Mouse (Mus musculus): ENCODE measurements around the gene Nrbf2. TPM values are rescaled to one million over a fixed set of nuclear protein-coding genes. Genes with fewer than 3 reads are reported as not detected.

Gene Nrbf2
- 47.3 and 48.1 TPM in 2 replicates for polyA plus RNA-seq (2014; fragmentation: Nextera tagmentation; extraction: Ambion mirVana)

DNA sequence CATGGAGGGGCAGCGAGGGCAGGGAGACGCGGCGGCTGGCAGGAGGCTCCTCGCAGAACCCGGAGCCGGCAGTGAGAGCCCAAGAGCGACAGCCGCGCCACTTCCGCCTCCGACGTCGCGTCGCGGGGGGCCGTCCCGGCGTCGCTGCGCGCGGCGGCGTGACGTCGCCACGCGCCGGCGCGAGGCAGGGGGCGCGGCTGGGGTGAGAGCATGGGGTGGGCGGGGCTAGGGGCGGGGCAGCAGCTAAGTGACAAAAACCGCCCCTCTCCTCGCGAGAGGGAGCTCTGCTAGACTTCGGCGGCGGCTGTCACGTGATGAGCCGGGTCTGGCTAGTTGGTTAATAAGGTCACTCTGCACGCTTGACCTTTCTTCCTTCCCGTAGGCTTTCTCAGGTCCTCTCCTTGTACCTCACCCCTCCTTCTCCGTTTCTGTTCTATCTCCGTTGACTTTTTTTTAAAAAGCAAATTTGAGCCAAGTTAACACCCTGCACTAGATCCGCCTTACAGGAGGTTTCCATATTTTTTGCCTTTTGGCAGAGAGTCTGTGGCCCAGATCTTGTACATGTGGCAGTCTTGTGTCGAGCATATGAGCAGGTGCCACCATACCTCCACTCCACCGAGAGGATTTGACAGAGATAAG is at the start of gene Nrbf2:
TSS of gene Nrbf2 (minus strand) at position 130 of the 639 bp plus-strand sequence.
- 7% methylated on average over 19 of the region's 52 CpGs for WGBS
- Histone ChIP-seq H3K4me3 (ENCODE audit: low read depth, low read length) (peak within 1 kb of the TSS; percentile 92), H3K9ac (replicated peaks; ENCODE audit: low read length) (peak within 1 kb of the TSS; percentile 88), H3K36me3 (replicated peaks; ENCODE audit: control insufficient read depth, insufficient read depth, low read depth, low read length) (no peaks in the 10 kb centered on the region), H3K27ac (replicated peaks; ENCODE audit: low read depth, low read length) (0 out of 2 replicates have a peak within 1 kb of the TSS, but pooled peaks have one; percentile 35), H3K9me3 (replicated peaks; ENCODE audit: control insufficient read depth, low read length) (no peaks in the 10 kb centered on the region), H3K4me2 (ENCODE audit: low read depth, low read length) (peak within 1 kb of the TSS; percentile 85), H3K27me3 (ENCODE audit: control insufficient read depth, insufficient read depth, low read length) (no peaks in the 10 kb centered on the region), H3K4me1 (ENCODE audit: control insufficient read depth, insufficient read depth, low read length) (no peaks in the 10 kb centered on the region)
- ATAC-seq (replicated peaks; ENCODE audit: insufficient number of reproducible peaks, low FRiP score, low TSS enrichment, low read depth) (peak; percentile 79), DNase-seq (ENCODE audit: low spot score) (peak; percentile 95)

DNA sequence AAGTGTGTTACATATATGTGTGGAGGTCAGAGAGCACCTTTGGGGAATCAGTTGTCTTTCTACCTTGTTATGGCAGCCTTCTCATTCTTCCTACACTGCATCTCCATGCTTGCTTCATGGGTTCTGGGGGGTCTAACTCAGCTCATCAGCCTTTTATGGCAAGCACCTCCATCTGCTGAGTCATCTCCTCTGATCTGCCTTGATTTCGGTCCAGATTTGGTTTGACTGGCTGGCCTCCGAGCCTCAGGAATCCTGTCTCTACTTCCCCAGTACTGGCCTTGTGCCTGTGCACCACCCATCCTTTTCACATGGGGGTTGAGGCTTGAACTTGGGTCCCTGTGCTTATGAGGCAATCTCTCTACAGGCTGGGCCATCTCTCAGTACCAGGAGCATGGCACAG is 45.5 kb upstream of the Nrbf2 start:
- Histone ChIP-seq H3K27me3 (ENCODE audit: control insufficient read depth, insufficient read depth, low read length) (no peaks in the 10 kb centered on the region), H3K27ac (replicated peaks; ENCODE audit: low read depth, low read length) (no peak overlapping the region), H3K9ac (replicated peaks; ENCODE audit: low read length) (no peak overlapping the region), H3K4me2 (ENCODE audit: low read depth, low read length) (no peak overlapping the region), H3K9me3 (replicated peaks; ENCODE audit: control insufficient read depth, low read length) (no peaks in the 10 kb centered on the region), H3K36me3 (replicated peaks; ENCODE audit: control insufficient read depth, insufficient read depth, low read depth, low read length) (no peaks in the 10 kb centered on the region), H3K4me1 (ENCODE audit: control insufficient read depth, insufficient read depth, low read length) (no peaks in the 10 kb centered on the region), H3K4me3 (ENCODE audit: low read depth, low read length) (no peak overlapping the region)
- DNase-seq (ENCODE audit: low spot score) (no peak), ATAC-seq (replicated peaks; ENCODE audit: insufficient number of reproducible peaks, low FRiP score, low TSS enrichment, low read depth) (no peak)
- WGBS = 80% methylated on average over 2 of the region's 2 CpGs

DNA sequence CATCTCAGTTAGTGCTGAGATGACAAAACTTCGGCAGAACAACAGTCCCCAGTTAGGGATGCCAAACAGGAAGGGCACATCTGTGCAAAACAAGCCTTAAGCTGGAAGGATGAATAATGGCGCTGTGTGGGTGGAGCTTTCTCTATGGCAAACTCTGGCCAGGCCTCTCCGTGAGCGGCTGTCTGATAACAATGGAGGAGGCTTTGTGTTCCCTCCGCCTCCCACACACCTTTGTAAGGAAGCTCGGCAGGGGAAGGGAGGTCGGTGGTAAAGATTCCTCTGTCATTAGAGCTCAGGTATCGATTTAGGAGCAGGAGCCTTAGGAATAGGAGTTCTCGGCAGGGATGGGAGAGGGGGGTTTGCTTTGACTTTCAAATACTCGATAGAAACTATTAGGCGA is 44.6 kb upstream of the Nrbf2 start:
- H3K27ac ChIP-seq (replicated peaks; ENCODE audit: low read depth, low read length) = no peak overlapping the region
- no peak overlapping the region for H3K9ac ChIP-seq (replicated peaks; ENCODE audit: low read length)
- H3K4me2 ChIP-seq (ENCODE audit: low read depth, low read length) = no peak overlapping the region
- DNase-seq (ENCODE audit: low spot score) (no peak), ATAC-seq (replicated peaks; ENCODE audit: insufficient number of reproducible peaks, low FRiP score, low TSS enrichment, low read depth) (no peak)
- no peaks in the 10 kb centered on the region for H3K36me3 ChIP-seq (replicated peaks; ENCODE audit: control insufficient read depth, insufficient read depth, low read depth, low read length)
- 42% methylated on average over 11 of the region's 11 CpGs for WGBS
- no peak overlapping the region for H3K4me3 ChIP-seq (ENCODE audit: low read depth, low read length)
- H3K9me3 ChIP-seq (replicated peaks; ENCODE audit: control insufficient read depth, low read length) = no peaks in the 10 kb centered on the region
- no peaks in the 10 kb centered on the region for H3K27me3 ChIP-seq (ENCODE audit: control insufficient read depth, insufficient read depth, low read length)
- H3K4me1 ChIP-seq (ENCODE audit: control insufficient read depth, insufficient read depth, low read length) = no peaks in the 10 kb centered on the region

DNA sequence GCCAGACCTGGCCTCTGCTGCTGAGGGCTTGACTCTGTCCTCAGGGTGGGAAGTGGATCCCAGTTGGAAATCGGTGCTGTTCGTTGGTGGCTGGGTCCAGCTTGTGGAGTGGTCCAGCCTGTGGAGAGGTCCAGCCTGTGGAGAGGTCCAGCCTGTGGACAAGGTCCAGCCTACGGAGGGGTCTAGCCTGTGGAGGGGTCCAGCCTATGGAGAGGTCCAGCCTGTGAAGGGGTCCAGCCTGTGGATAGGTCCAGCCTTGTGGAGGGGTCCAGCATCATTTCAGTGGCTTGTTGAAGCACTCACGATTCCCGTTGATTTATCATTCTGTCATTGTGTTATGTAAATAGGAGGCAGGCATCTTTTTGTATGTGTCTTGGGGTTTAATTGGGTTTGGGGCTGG is 43.1 kb upstream of the Nrbf2 start:
- ATAC-seq (replicated peaks; ENCODE audit: insufficient number of reproducible peaks, low FRiP score, low TSS enrichment, low read depth) (no peak), DNase-seq (ENCODE audit: low spot score) (no peak)
- H3K27ac ChIP-seq (replicated peaks; ENCODE audit: low read depth, low read length) = no peak overlapping the region
- no peaks in the 10 kb centered on the region for H3K27me3 ChIP-seq (ENCODE audit: control insufficient read depth, insufficient read depth, low read length)
- WGBS = 87% methylated on average over 5 of the region's 5 CpGs
- no peak overlapping the region for H3K4me2 ChIP-seq (ENCODE audit: low read depth, low read length)
- no peaks in the 10 kb centered on the region for H3K9me3 ChIP-seq (replicated peaks; ENCODE audit: control insufficient read depth, low read length)
- no peak overlapping the region for H3K4me3 ChIP-seq (ENCODE audit: low read depth, low read length)
- H3K9ac ChIP-seq (replicated peaks; ENCODE audit: low read length) = no peak overlapping the region
- H3K36me3 ChIP-seq (replicated peaks; ENCODE audit: control insufficient read depth, insufficient read depth, low read depth, low read length) = no peaks in the 10 kb centered on the region
- no peaks in the 10 kb centered on the region for H3K4me1 ChIP-seq (ENCODE audit: control insufficient read depth, insufficient read depth, low read length)

DNA sequence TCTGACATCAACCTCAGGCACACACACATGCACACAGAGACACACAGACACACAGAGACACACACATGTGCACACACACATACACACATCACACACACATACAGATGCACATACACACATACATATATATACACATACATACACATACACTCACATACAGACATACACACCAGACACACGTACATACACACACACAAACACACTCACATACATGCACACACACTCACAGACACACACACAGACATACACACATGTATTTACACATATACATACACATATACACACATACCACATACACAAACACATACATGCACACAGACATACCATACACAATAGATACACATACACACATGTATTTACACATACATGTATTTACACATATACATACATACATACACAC is 38.9 kb upstream of the Nrbf2 start:
- Histone ChIP-seq H3K4me2 (ENCODE audit: low read depth, low read length) (no peak overlapping the region), H3K27ac (replicated peaks; ENCODE audit: low read depth, low read length) (no peak overlapping the region), H3K9me3 (replicated peaks; ENCODE audit: control insufficient read depth, low read length) (no peaks in the 10 kb centered on the region), H3K9ac (replicated peaks; ENCODE audit: low read length) (no peak overlapping the region), H3K27me3 (ENCODE audit: control insufficient read depth, insufficient read depth, low read length) (peaks cover 7% of the 10 kb centered on the region), H3K4me1 (ENCODE audit: control insufficient read depth, insufficient read depth, low read length) (no peaks in the 10 kb centered on the region), H3K4me3 (ENCODE audit: low read depth, low read length) (no peak overlapping the region), H3K36me3 (replicated peaks; ENCODE audit: control insufficient read depth, insufficient read depth, low read depth, low read length) (no peaks in the 10 kb centered on the region)
- no peak for ATAC-seq (replicated peaks; ENCODE audit: insufficient number of reproducible peaks, low FRiP score, low TSS enrichment, low read depth)
- WGBS = 72% methylated on average over 1 of the region's 1 CpGs
- DNase-seq (ENCODE audit: low spot score) = no peak

DNA sequence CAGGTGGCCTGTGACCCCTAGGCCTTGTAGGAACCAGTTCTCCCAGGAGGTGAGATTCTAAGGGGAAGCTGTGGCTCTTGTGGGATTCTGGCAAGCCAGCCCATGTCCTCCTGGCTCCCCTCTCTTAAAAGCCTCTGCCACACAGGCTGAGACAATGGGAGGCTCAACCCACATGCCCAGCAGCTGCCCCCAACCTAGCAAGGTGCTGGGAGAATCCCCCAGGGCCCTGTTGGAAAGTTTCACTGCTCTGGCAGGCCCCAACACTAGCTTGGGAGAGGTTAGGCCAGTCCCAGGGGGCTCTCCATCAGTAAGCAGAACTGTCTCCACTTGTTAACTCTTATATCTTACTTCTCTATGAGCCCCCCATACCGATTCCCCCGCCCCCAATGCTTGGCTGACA is 36.3 kb upstream of the Nrbf2 start:
- Histone ChIP-seq H3K9me3 (replicated peaks; ENCODE audit: control insufficient read depth, low read length) (no peaks in the 10 kb centered on the region), H3K27ac (replicated peaks; ENCODE audit: low read depth, low read length) (no peak overlapping the region), H3K4me3 (ENCODE audit: low read depth, low read length) (no peak overlapping the region), H3K9ac (replicated peaks; ENCODE audit: low read length) (no peak overlapping the region), H3K27me3 (ENCODE audit: control insufficient read depth, insufficient read depth, low read length) (peaks cover 8% of the 10 kb centered on the region), H3K36me3 (replicated peaks; ENCODE audit: control insufficient read depth, insufficient read depth, low read depth, low read length) (no peaks in the 10 kb centered on the region), H3K4me1 (ENCODE audit: control insufficient read depth, insufficient read depth, low read length) (no peaks in the 10 kb centered on the region), H3K4me2 (ENCODE audit: low read depth, low read length) (no peak overlapping the region)
- 77% methylated on average over 2 of the region's 2 CpGs for WGBS
- no peak for ATAC-seq (replicated peaks; ENCODE audit: insufficient number of reproducible peaks, low FRiP score, low TSS enrichment, low read depth)
- DNase-seq (ENCODE audit: low spot score) = no peak

DNA sequence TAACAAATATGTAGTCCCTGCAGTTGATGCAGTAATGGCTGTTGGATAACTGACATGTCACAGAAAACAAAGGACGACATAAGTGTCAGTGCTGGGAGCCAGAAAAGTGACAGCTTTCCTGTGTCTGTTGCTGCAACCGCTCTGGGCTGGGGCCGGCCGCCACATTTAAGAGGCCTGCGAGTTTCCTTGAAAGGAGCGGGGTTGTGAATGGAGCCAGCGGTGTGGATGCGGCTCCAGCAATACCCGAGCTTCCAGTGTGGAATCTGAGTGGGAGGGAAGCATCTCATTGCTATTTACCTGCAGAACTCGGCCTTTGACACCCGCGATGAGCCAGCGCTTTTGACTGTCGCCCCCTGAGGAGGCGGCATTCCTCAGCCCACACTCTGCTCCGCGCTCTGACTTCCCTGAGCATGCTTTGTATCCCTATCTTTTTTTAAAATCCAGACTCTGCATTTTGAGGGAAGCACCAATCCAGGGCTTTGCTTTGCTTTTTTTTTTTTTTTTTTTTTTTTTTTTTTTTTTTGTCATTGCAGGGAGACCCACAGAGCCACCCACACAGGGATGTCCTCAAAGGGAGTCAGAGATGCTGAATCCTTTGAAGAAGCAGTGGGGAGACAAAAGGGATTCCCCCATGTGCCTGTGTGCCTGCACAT is 35.2 kb upstream of the Nrbf2 start:
- H3K27ac ChIP-seq (replicated peaks; ENCODE audit: low read depth, low read length) = no peak overlapping the region
- H3K27me3 ChIP-seq (ENCODE audit: control insufficient read depth, insufficient read depth, low read length) = peaks cover 8% of the 10 kb centered on the region
- H3K4me2 ChIP-seq (ENCODE audit: low read depth, low read length) = 0 out of 2 replicates have a peak overlapping the region, but pooled peaks have one; percentile 10
- H3K4me1 ChIP-seq (ENCODE audit: control insufficient read depth, insufficient read depth, low read length) = no peaks in the 10 kb centered on the region
- ATAC-seq (replicated peaks; ENCODE audit: insufficient number of reproducible peaks, low FRiP score, low TSS enrichment, low read depth) = no peak
- no peak for DNase-seq (ENCODE audit: low spot score)
- H3K36me3 ChIP-seq (replicated peaks; ENCODE audit: control insufficient read depth, insufficient read depth, low read depth, low read length) = no peaks in the 10 kb centered on the region
- WGBS = 11% methylated on average over 17 of the region's 17 CpGs
- no peak overlapping the region for H3K9ac ChIP-seq (replicated peaks; ENCODE audit: low read length)
- no peaks in the 10 kb centered on the region for H3K9me3 ChIP-seq (replicated peaks; ENCODE audit: control insufficient read depth, low read length)
- no peak overlapping the region for H3K4me3 ChIP-seq (ENCODE audit: low read depth, low read length)

DNA sequence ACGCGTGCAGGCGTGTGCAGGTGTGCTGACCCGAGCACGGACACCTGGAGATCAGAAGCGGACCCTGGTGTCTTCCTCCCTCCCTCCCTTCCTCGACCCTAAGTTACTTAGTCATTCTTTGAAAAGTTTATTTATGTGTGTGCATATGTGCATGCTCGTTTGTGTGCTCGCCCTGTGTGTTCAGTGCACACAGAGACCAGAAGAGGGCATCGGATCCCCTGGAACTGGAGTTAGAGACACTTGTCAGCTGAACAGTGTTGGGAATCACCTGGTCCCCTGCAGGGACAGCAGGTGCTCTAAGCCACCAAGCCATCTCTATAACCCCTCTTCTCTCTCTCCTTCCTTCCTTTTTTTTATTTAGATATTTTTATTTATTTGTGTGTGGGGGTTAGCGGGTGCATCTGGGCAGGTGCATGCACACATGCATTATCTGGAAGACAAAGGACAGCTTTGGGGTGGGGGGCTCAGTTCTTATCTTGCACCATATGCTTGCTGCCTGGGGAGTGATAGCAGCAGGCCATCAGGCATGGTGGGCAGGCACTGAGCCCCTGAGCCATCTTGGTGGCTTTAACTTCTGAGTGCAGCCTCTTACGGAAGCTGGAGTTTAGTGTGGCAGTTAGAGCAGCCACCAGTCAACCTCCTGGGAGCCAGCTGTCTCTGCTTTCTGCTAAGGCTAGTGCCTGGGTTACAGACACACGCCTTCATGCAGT is 34.1 kb upstream of the Nrbf2 start:
- no peaks in the 10 kb centered on the region for H3K36me3 ChIP-seq (replicated peaks; ENCODE audit: control insufficient read depth, insufficient read depth, low read depth, low read length)
- ATAC-seq (replicated peaks; ENCODE audit: insufficient number of reproducible peaks, low FRiP score, low TSS enrichment, low read depth) (no peak), DNase-seq (ENCODE audit: low spot score) (no peak)
- H3K4me3 ChIP-seq (ENCODE audit: low read depth, low read length) = no peak overlapping the region
- H3K9me3 ChIP-seq (replicated peaks; ENCODE audit: control insufficient read depth, low read length) = no peaks in the 10 kb centered on the region
- no peak overlapping the region for H3K9ac ChIP-seq (replicated peaks; ENCODE audit: low read length)
- peaks cover 8% of the 10 kb centered on the region for H3K27me3 ChIP-seq (ENCODE audit: control insufficient read depth, insufficient read depth, low read length)
- H3K27ac ChIP-seq (replicated peaks; ENCODE audit: low read depth, low read length) = no peak overlapping the region
- H3K4me2 ChIP-seq (ENCODE audit: low read depth, low read length) = no peak overlapping the region
- WGBS = 67% methylated on average over 13 of the region's 13 CpGs
- no peaks in the 10 kb centered on the region for H3K4me1 ChIP-seq (ENCODE audit: control insufficient read depth, insufficient read depth, low read length)
